ENCODE assay signal across 24 mouse cellular contexts in the genomic region with DNA sequence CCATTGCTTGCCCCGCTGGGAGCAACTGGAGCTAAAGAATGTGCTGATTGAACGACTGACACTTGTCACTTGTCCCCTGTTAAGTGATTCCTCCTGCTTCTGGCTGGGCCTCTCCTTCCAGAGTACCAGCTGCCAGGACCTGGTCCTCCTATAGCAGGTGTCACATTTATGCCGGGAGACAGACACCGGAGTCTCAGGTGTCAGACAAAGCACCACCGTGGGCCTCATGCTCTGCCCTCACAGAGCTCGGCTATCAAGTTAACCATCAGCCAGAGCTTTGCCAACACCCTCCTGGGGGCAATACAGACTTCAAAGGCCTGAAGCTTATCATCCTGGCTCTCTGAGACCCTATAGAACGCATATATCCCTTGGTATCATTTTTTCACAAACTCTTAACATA. TPM values are rescaled to one million over a fixed set of nuclear protein-coding genes. Genes with fewer than 3 reads are reported as not detected.
DNase-seq lines count a peak whose midpoint lies in the region; ATAC-seq lines count a peak whose summit lies in the region.
"Had no signal": no experiment of that assay in that cellular context is flagged by ENCODE, and none has a peak within 500 bp of the region (broad histone marks: within the 10 kb centered on the region; RNA-seq: fewer than 3 reads in every experiment).

No protein-coding gene starts in this region.

- no peak overlapping the region for H3K4me2 ChIP-seq in kidney, embryonic 14.5 days (replicated peaks; ENCODE audit: low read depth, low read length)
- H3K4me2 ChIP-seq: embryonic facial prominence, embryonic 15.5 days; hindbrain, embryonic 12.5 days had no signal

- H3K4me1 ChIP-seq in kidney, embryonic 14.5 days (ENCODE audit: control insufficient read depth, insufficient read depth, low read length) = 0 out of 2 replicates have a peak, but pooled peaks cover 12% of the 10 kb centered on the region
- H3K4me1 ChIP-seq: embryonic facial prominence, embryonic 15.5 days had no signal

- WGBS in kidney, embryonic 14.5 days = 17% methylated on average over 7 of the region's 7 CpGs

- H3K4me3 ChIP-seq in kidney, embryonic 14.5 days (ENCODE audit: low read length) = no peak overlapping the region
- H3K4me3 ChIP-seq: embryonic facial prominence, embryonic 15.5 days; erythroblast, embryonic 14.5 days; forebrain, embryonic 10.5 days; heart, embryonic 10.5 days; hindbrain, embryonic 12.5 days had no signal

- H3K9me3 ChIP-seq in kidney, embryonic 14.5 days (ENCODE audit: control insufficient read depth, low read length) = no peaks in the 10 kb centered on the region
- H3K9me3 ChIP-seq: embryonic facial prominence, embryonic 15.5 days; forebrain, embryonic 10.5 days; heart, embryonic 10.5 days; hindbrain, embryonic 12.5 days had no signal

- H3K9ac ChIP-seq in kidney, embryonic 14.5 days (ENCODE audit: low read depth, low read length) = no peak overlapping the region
- H3K9ac ChIP-seq: embryonic facial prominence, embryonic 15.5 days; hindbrain, embryonic 12.5 days had no signal

- no peaks in the 10 kb centered on the region for H3K36me3 ChIP-seq in kidney, embryonic 14.5 days (ENCODE audit: control insufficient read depth, insufficient read depth, low read length)
- H3K36me3 ChIP-seq: embryonic facial prominence, embryonic 15.5 days; forebrain, embryonic 10.5 days; heart, embryonic 10.5 days; hindbrain, embryonic 12.5 days had no signal

- ATAC-seq in kidney, embryonic 14.5 days (ENCODE audit: low FRiP score, low TSS enrichment) = peak; percentile 48; the same call in 1 of the 2 replicates
- ATAC-seq: activated CD4-positive, CD25-positive, alpha-beta regulatory T cell, adult 4 months; forebrain, embryonic 14.5 days; Patski had no signal

- no peaks in the 10 kb centered on the region for H3K27me3 ChIP-seq in kidney, embryonic 14.5 days (ENCODE audit: control insufficient read depth, insufficient read depth, low read length)
- H3K27me3 ChIP-seq: embryonic facial prominence, embryonic 15.5 days; hindbrain, embryonic 12.5 days; Patski had no signal

- intact Hi-C loops in gastrocnemius, postnatal 14 days (cut with DNase I; ENCODE audit: low total_unique reads) = no loop called here

- peak; percentile 27 for DNase-seq in gastrocnemius, adult 18-20 months (ENCODE audit: low spot score)
- DNase-seq in gastrocnemius, postnatal 14 days = no peak
- no peak for DNase-seq in kidney, adult 18-20 months
- peak; percentile 23 for DNase-seq in kidney, postnatal 10 days
- no peak for DNase-seq in kidney, postnatal 25 days
- DNase-seq in thymus, postnatal 0 days (ENCODE audit: low spot score) = no peak
- no peak for DNase-seq in right cerebral cortex, postnatal 10 days (ENCODE audit: low spot score in 2 of 2)
- DNase-seq: adrenal gland, postnatal 25 days; cerebellum, adult 18-20 months; cerebellum, adult 9-11 months; cerebellum, postnatal 36 days; gastrocnemius, postnatal 36 days; heart, adult 18-20 months; heart, postnatal 10 days; heart, postnatal 4 days had no signal

- no peak overlapping the region; the same call in 1 of the 2 replicates for H3K27ac ChIP-seq in kidney, embryonic 14.5 days (ENCODE audit: low read depth, low read length)
- H3K27ac ChIP-seq: embryonic facial prominence, embryonic 15.5 days; forebrain, embryonic 10.5 days; heart, embryonic 10.5 days; hindbrain, embryonic 12.5 days had no signal

RNA-seq across cellular contexts. Expression of gene D330020A13Rik, which starts 58.3 kb away (rescaled TPM):
- not detected for total RNA-seq in gastrocnemius, adult 18-20 months (2021)
- total RNA-seq in gastrocnemius, postnatal 14 days (2021) = under 1 TPM in 1 of 2 experiments, not detected in 1; 0.21 TPM
- 0.22 and 0.49 TPM in 2 replicates for polyA plus RNA-seq in kidney, embryonic 14.5 days (2014; fragmentation: Nextera tagmentation; extraction: Ambion mirVana)
- 0.13 TPM in 1 of 2 replicates, not detected in the other for polyA plus RNA-seq in thymus, postnatal 0 days (2015; fragmentation: Nextera tagmentation; extraction: Ambion mirVana)
- total RNA-seq: gastrocnemius, postnatal 36 days; heart, adult 18-20 months; heart, postnatal 10 days; heart, postnatal 4 days had no signal
- polyA plus RNA-seq: activated CD4-positive, CD25-positive, alpha-beta regulatory T cell, adult 4 months; erythroblast, embryonic 14.5 days; forebrain, embryonic 10.5 days; forebrain, embryonic 14.5 days; heart, embryonic 10.5 days had no signal

RNA-seq across cellular contexts. Expression of gene B4galnt3, which starts 58.5 kb away (rescaled TPM):
- total RNA-seq in gastrocnemius, adult 18-20 months (2021) = 1 to 10 TPM in 1 of 2 experiments, under 1 TPM in 1; 0.98 to 1.1 TPM
- total RNA-seq in gastrocnemius, postnatal 14 days (2021) = 1 to 10 TPM; 2.7 TPM
- 0.45 and 1.1 TPM in 2 replicates for polyA plus RNA-seq in kidney, embryonic 14.5 days (2014; fragmentation: Nextera tagmentation; extraction: Ambion mirVana)
- 0.10 and 0.13 TPM in 2 replicates for polyA plus RNA-seq in thymus, postnatal 0 days (2015; fragmentation: Nextera tagmentation; extraction: Ambion mirVana)
- polyA plus RNA-seq: forebrain, embryonic 14.5 days had no signal

Comparison
In these comparisons a context has a peak if more than half of its experiments do, and no peak if none do; other contexts are left out.
1. DNase-seq: peak in gastrocnemius, adult 18-20 months (single experiment) and kidney, postnatal 10 days (single experiment); none in gastrocnemius, postnatal 14 days (single experiment), kidney, adult 18-20 months (single experiment), kidney, postnatal 25 days (0 of 2), thymus, postnatal 0 days (single experiment) and right cerebral cortex, postnatal 10 days (0 of 2).